Mouse (Mus musculus): Measurements from ENCODE around the gene Jup.

Gene Jup

DNA sequence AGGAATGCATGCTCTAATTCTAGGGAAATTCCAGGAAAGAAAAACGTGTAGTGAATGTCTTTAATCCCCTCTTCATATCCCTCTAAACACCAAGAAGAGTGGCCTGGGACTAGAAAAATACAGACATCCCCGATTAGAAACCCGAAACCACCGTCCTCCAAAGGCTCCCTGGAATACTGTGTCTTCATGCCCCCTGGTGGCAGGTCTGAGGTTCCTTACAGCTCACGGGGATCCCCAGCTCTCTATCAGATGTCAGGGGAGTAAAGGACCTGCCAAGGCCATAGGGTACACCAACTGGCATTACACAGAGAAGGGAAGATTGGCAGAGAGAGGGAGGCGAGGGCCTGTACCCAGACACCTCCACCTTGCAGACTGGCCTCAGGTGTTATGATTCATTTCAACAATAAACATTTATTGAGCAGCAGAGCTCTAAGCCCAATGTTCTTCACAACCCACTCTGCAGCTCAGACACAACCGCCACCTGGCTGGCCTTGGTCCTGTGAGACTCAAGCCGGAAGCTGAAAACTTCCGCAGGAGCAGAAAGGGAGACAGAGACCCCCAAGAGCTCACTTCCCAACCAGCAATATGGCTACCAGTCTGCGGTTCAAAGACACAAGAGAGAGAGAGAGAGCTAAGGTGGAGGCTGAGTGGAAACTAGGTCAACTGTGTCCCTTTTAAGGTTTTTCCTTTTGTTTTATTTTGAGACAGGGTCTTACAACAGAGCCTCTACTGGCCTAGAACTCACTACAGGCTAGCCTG is 10.7 kb upstream of the Jup start:
- 44% methylated on average over 10 of the region's 10 CpGs for WGBS

DNA sequence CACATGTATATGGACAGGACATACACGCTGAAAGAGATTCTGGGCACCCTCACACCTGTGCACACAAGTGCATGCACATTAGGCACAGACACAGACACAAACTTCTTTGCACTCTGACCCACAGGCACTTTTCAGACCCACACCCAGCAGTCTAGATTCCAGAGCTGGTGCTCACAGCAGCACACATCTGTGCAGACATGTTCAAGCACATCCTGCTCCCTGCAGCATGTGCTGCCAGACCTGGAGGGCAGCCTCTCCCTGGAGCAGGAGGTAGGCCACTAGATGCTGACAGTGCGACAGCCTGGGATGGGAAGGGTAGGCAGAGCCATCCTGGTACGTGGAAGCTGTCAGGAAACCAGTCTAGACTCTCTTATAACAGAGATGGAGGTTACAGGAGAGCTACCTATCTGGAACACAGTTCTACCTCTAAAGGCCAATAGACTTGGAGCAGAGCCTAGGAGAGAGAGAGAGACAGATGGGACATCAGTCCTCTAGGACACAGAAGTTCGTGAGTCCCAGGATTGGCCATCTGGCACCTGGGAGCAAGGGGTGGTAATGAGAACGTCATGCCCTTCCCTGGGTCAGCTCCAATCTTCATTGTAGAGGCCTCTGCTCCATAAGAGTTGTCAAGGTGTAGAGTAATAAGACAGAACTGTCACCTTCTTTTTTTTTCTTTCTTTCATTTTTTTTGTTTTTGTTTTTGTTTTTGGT is 9.6 kb upstream of the Jup start:
- 83% methylated on average over 5 of the region's 5 CpGs for WGBS

GRCm38 (mm10) chr11:100406273-100406672 is 8.7 kb upstream of the Jup start:
- WGBS: 89% methylated on average over 8 of the region's 8 CpGs

DNA sequence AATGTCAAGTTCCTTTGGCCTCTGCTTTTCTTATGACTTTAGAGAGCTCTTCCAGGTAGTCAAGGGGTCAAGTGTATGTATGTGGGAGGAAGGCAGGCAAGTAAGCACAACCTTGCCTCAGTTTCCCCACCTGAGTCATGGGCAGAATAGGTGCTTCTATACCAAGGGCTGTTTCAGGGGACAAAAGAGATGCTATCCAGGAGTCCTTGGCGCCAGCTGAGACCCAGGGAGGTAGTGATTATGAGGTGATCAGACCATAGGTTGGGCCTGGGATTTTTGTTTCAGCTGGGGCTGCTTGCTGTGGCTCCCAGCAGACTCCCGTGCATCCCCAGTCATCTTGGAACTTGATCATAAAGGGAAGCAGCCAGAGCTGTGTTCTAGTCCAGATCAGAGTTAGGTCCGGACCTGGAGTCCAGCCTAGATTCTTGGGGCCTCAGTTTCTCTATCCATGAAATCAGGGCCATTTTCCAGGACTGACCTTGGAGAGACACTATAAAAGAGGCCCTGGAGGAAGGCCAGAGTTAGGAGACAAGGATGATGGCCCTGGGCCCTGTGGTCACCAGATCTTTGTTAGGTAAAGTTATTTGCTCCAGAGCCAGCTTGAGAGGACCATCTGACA is 7.0 kb upstream of the Jup start:
- WGBS: 95% methylated on average over 3 of the region's 3 CpGs

DNA sequence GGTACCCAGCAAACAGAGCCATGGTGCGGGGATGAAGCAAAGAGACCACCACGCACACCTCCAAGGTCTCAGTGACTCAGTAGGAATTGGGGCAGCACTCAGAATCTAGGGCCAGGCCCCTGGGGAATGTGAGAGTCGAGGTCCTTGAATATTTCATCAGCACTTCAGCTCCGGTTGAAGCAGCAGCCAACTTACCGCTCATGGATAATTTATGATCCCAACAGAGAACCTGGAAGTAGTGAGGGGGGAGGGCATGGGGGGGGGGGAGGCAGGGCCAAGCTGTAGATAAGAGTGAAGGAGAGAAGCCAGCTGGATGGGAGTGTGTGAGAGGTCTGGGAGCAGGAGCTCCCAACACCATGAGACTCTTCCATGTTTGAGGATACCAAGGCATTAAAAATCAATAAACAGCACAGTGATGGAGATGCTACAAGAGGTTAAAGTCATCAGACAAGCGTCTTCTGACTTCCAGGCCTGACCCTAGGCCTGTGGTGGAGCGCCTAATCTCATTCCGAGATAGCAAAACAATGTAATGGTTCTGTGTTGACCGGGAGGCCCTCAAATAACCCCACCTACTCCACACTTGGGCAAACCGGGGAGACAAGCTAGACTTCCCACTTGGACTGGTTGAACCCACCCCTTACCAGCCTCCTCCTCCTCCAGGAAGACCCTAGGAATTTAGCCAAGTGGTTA is 6.0 kb upstream of the Jup start:
- 86% methylated on average over 10 of the region's 10 CpGs for WGBS

DNA sequence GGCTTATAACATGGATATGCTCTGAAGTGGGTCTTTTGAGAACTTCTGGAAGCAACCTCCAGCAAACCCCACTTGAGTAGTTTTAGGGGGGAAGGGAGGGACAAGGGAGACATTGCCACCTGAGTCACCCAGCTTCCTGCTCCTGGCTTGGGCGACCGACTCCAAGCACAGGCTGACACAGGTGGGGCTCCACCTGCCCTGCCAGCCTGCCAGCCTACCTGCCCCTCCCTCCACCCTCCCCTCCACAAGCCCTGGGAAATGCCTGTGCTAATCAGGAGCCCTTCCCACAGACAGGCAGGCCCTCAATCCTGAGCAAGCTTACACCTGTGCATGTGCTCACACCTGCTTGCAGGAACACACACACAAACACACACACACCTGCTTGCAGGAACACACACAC is 5.1 kb upstream of the Jup start:
- WGBS: 81% methylated on average over 2 of the region's 2 CpGs

DNA sequence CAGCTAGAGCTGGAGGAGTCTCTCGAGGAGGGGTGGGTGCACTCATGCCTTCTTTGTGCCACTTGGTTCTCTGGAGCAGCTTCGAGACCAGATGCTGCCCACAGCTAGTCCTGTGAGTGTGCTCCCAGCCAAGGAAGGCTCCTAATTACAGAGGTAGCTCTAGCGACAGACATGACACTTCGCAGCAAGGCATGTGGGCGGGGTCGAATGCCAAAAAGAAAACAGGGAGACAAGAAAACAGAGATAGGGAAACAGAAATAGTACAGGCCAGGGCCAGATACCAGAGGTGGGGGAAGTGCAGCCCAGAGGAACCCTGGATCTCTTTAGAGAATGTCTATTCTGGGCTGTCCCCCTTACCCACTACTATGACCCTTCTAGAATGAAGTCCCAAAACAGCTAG is 4.7 kb upstream of the Jup start:
- 46% methylated on average over 6 of the region's 6 CpGs for WGBS

- WGBS: 89% methylated on average over 6 of the region's 6 CpGs
These were observed 3.3 kb upstream of the Jup start for GRCm38 (mm10) chr11:100400842-100401241.

- 65% methylated on average over 12 of the region's 12 CpGs for WGBS
These were observed 2.4 kb upstream of the Jup start for GRCm38 (mm10) chr11:100399727-100400538.

DNA sequence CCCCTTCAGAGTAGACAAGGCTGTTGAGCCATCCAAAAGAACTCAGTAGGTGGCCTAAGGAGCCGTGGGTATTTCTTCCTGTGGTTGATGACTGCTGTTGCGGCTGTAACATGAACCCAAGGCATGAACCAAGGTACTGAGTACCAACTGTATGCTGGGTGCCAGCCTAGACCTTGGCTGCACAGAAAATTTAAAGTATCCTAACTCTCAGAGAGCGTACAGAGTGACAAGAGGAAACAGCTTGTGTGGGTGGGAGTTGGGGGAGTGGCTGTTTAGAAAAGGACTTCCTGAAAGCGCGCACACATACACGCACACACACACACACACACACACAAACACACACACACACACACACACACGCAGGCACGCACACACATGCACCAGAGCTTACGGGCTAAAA is 1.8 kb upstream of the Jup start:
- 53% methylated on average over 9 of the region's 9 CpGs for WGBS

- 89% methylated on average over 7 of the region's 7 CpGs for WGBS
These were observed 954 bp upstream of the Jup start for GRCm38 (mm10) chr11:100398517-100398916.

- 2% methylated on average over 42 of the region's 42 CpGs for WGBS
These were observed 520 bp downstream of the Jup start for GRCm38 (mm10) chr11:100396886-100397599.

DNA sequence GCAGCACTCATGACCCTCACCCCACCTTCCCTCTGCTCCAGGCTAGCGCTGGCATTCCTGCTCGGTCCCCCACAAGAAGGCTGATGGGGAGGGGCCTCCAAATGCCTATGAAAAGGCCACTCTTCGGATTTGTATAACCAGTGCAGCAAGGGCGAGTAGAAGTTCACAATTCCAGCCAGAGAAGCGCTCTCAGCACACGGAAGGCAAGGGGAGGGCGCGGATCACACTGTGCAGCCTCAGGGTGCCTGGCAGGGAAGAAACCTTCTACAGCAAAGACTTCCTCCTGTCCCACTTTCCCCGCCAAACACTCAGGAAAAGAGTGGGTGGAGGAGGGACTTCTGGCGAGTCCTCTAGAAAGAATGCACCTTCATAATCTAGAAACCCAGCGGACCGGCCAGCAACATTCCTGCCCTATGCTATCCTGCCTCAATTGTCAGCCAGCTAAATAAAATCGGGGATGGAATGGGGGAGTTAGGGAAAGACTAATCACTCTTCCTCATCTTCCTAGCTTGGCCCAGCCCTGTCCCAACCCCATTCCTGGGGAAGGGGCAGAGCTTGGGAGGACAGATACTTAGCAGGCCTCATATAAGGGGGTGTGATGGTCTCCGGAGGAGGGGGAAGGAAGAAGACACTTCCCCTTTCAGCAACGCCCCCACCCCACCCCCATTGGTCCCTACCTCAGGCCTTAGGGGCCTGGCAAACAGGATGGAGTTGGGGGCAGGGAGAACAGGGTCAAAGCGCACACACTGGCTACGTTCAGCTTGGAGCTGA is 1.5 kb downstream of the Jup start:
- 27% methylated on average over 17 of the region's 17 CpGs for WGBS

GRCm38 (mm10) chr11:100395200-100395599 is 2.4 kb downstream of the Jup start:
- 45% methylated on average over 11 of the region's 11 CpGs for WGBS

DNA sequence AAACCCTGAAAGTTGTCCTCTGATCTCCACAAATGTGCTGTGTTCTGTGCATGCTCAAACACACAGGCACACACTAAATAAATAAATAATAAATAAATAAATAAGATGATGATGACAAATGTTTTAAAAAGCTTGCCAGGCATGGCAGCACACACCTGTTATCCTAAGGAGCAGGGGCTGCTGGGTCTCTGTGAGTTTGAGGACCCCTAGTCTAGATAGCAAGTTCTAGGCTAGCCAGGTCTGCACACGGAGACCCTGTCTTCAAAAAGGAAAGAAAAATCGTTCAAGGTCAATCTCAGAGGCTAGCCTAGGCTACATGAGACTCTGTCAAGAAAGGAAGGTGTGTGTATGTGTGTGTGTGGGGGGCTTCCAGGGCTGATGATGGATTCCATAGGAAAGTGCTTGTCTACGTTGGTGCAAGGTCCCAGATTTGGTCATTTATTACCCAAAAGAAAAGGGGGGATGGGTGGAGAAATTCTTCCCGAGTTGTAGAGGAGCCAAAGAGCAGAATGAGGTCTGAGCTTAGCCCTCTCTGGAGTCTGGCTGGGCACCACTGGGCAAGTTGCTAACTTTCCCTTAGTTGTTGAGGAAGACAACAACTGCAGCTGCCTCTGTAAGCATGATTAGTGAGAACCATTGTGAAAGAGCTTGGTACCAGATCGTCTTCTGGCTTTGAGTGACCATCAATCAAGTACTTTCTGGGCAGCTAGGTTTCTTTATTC is 3.0 kb downstream of the Jup start:
- 69% methylated on average over 5 of the region's 5 CpGs for WGBS

- WGBS: 45% methylated on average over 7 of the region's 7 CpGs
These were observed 3.8 kb downstream of the Jup start for GRCm38 (mm10) chr11:100393733-100394132.

GRCm38 (mm10) chr11:100392958-100393357 is 4.6 kb downstream of the Jup start:
- 55% methylated on average over 5 of the region's 5 CpGs for WGBS

- WGBS: 80% methylated on average over 7 of the region's 7 CpGs
These were observed 5.6 kb downstream of the Jup start for GRCm38 (mm10) chr11:100391884-100392345.
